Mouse (Mus musculus) lung, postnatal 0 days (tissue): ENCODE results near the gene Sestd1.

ENCODE experiments used
- CTCF ChIP-seq: IDR thresholded peaks from 2 replicates; pipeline ENCODE4 v1.5.1; 2016; ENCODE audit warnings: antibody characterized with exemption, mild to moderate bottlenecking
- EP300 ChIP-seq: IDR thresholded peaks from 2 replicates; pipeline ENCODE4 v1.6.1; 2016; ENCODE audit warnings: antibody characterized with exemption, mild to moderate bottlenecking, control low read depth

GRCm38 (mm10) chr2:77304494-77304893 lies 24.1 kb upstream of the Sestd1 start:
- TF ChIP-seq CTCF (no peak), EP300 (no peak)
